Mouse (Mus musculus): ENCODE data around the gene Diras2. TPM values are rescaled to one million over a fixed set of nuclear protein-coding genes. Genes with fewer than 3 reads are reported as not detected.

Gene Diras2
- polyA plus RNA-seq, 1 experiment from 2014 or later: 5.0 TPM

Other genes starting within 250 kb of the Diras2 start
- gene Syk, start 51.9 kb upstream of the Diras2 start, polyA plus RNA-seq (2015; fragmentation: Nextera tagmentation; extraction: Ambion mirVana): 1.2 and 1.4 TPM in 2 replicates